Mouse (Mus musculus): Measurements from ENCODE around the gene BC055324.

- TF ChIP-seq POLR2A (IDR thresholded peaks at IDR 0.05; ENCODE audit: insufficient read length, low read depth) (no peak), MYOD1 (IDR thresholded peaks at IDR 0.05; ENCODE audit: control insufficient read depth in 1 of 3, insufficient read length in 2 of 3, low read depth in 2 of 3) (no peak), USF1 (IDR thresholded peaks at IDR 0.05; ENCODE audit: low read depth) (no peak), MAX (IDR thresholded peaks at IDR 0.05; ENCODE audit: low read depth) (no peak), MYOG (IDR thresholded peaks at IDR 0.05; ENCODE audit: control insufficient read depth in 1 of 3, insufficient read depth in 1 of 3, insufficient read length in 2 of 3, low read depth in 2 of 3) (no peak), TCF3 (IDR thresholded peaks at IDR 0.05; ENCODE audit: insufficient read length, low read depth) (no peak), SRF (IDR thresholded peaks at IDR 0.05; ENCODE audit: control insufficient read depth, insufficient read length, low read depth) (no peak), E2F4 (IDR thresholded peaks at IDR 0.05; ENCODE audit: insufficient read depth) (no peak), CEBPB (IDR thresholded peaks at IDR 0.05; ENCODE audit: insufficient read depth, poor library complexity, severe bottlenecking) (no peak)
Measured at GRCm38 (mm10) chr1:163992371-163992770, 2.2 kb downstream of the BC055324 start.

Measured in myocyte (in vitro differentiated cells).